Mouse (Mus musculus): ENCODE results near the gene Atg9b. TPM values are rescaled to one million over a fixed set of nuclear protein-coding genes. Genes with fewer than 3 reads are reported as not detected.

Atg9b gene
- polyA plus RNA-seq, 1 experiment from 2014 or later = 0.72 TPM

GRCm38 (mm10) chr5:24388246-24388915 is 3.6 kb downstream of the Atg9b start:
- Histone ChIP-seq H3K4me3 (replicated peaks; ENCODE audit: low read depth, low read length) (peak overlapping the region; percentile 43), H3K27me3 (ENCODE audit: control insufficient read depth, insufficient read depth, low read length) (peaks cover 16% of the 10 kb centered on the region; the same call in 1 of the 2 replicates), H3K9me3 (ENCODE audit: control insufficient read depth, low read length) (no peaks in the 10 kb centered on the region), H3K27ac (replicated peaks; ENCODE audit: low read depth, low read length) (no peak overlapping the region), H3K4me2 (ENCODE audit: low read length) (peak overlapping the region; percentile 92), H3K36me3 (ENCODE audit: control insufficient read depth, insufficient read depth, low read length) (no peaks in the 10 kb centered on the region), H3K9ac (replicated peaks; ENCODE audit: low read length) (peak overlapping the region; percentile 56), H3K4me1 (ENCODE audit: control insufficient read depth, insufficient read depth, low read length) (peaks cover 19% of the 10 kb centered on the region)
- no peak for ATAC-seq (ENCODE audit: low FRiP score, low TSS enrichment)
- 21% methylated on average over 26 of the region's 26 CpGs for WGBS
- no peak for DNase-seq

DNA sequence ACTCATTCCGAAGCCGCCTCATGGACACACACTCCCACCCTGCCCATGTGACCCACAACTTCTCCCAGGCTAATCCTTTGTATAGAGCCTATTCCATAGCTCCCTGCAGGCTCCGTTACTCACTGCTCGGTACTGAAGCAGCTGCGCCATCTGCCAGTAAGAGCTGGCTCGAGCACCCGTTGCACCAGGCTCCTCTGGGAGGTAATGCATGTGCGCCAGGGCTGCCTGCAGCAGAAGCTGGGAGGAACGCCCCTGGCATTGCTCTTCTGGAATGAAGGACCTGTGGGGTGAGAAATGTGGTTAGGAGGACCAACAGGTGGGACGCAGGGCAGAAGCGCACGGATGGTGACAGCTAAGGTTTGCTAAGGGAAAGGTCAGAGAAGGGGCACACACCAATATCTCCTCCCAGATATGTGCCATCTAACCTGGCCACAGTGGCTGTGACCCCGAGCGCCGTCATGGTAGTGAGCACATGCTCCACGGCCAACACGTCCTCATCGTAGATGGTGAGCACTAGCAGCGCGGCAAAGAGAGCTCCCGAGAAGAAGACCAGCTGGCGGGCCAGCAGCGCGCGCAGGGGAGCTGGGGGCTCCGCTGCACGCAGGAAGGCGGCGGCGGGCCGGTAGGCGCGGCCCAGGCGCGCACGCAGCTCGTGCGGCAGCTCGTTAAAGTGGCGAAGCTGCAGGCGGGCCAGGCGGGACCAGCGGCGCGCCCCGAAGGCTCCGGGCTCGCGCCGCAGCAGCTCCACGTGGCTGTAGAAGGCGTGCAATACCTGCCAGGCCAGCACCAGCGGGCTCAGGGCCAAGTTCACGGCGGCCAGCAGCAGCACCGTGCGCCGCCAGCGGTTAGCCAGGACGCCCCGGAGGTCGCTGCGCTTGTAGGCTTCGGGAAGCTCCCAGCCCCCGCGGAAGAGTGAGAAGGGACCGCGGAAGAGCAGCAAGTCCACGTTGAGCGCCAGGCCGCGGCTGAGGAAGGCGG is 4.4 kb downstream of the Atg9b start:
- Histone ChIP-seq H3K4me1 (ENCODE audit: control insufficient read depth, insufficient read depth, low read length) (peaks cover 26% of the 10 kb centered on the region), H3K36me3 (ENCODE audit: control insufficient read depth, insufficient read depth, low read length) (no peaks in the 10 kb centered on the region), H3K27ac (replicated peaks; ENCODE audit: low read depth, low read length) (no peak overlapping the region), H3K27me3 (ENCODE audit: control insufficient read depth, insufficient read depth, low read length) (peaks cover 16% of the 10 kb centered on the region; the same call in 1 of the 2 replicates), H3K9ac (replicated peaks; ENCODE audit: low read length) (peak overlapping the region; percentile 56), H3K4me3 (replicated peaks; ENCODE audit: low read depth, low read length) (peak overlapping the region; percentile 43), H3K4me2 (ENCODE audit: low read length) (peak overlapping the region; percentile 92), H3K9me3 (ENCODE audit: control insufficient read depth, low read length) (no peaks in the 10 kb centered on the region)
- DNase-seq (peak; percentile 80), ATAC-seq (ENCODE audit: low FRiP score, low TSS enrichment) (no peak)
- WGBS = under 1% methylated on average over 73 of the region's 73 CpGs

DNA sequence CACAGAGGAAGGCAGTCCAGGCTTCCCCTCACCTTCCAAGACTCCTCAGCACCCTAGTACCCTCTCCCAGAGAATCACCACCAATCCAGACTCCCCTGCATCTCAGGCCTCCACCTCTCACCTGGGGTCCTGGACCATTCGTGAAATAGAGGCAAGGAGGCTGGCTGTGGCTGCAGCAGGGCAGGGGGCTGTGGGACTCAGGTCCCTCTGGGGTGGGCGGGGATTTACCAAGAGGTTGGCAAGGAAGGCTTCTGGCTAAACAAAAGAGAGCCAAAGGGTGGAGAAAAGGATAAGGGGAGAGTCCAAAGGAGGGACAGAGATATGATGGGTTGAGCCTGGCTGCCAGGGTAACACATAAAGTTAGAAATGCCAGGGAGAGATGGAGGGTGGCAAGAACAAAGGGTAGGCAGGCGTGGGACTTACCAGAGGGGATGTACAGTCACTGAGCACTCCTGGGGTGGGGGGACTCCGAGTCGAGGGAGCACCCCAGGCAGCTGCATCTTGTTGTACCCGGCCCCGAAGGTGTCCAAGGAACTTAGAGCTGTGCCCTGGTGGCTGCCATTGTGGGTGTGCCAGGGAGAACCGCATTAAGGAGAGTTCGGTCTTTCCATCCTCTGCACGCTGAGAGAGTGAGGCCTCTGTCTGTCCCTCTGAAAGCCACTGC is 5.9 kb downstream of the Atg9b start:
- Histone ChIP-seq H3K27me3 (ENCODE audit: control insufficient read depth, insufficient read depth, low read length) (peaks cover 16% of the 10 kb centered on the region; the same call in 1 of the 2 replicates), H3K4me2 (ENCODE audit: low read length) (no peak overlapping the region), H3K9ac (replicated peaks; ENCODE audit: low read length) (no peak overlapping the region), H3K4me1 (ENCODE audit: control insufficient read depth, insufficient read depth, low read length) (peaks cover 26% of the 10 kb centered on the region), H3K27ac (replicated peaks; ENCODE audit: low read depth, low read length) (no peak overlapping the region), H3K36me3 (ENCODE audit: control insufficient read depth, insufficient read depth, low read length) (no peaks in the 10 kb centered on the region), H3K4me3 (replicated peaks; ENCODE audit: low read depth, low read length) (no peak overlapping the region), H3K9me3 (ENCODE audit: control insufficient read depth, low read length) (no peaks in the 10 kb centered on the region)
- no peak for ATAC-seq (ENCODE audit: low FRiP score, low TSS enrichment)
- 78% methylated on average over 10 of the region's 10 CpGs for WGBS
- DNase-seq = no peak

DNA sequence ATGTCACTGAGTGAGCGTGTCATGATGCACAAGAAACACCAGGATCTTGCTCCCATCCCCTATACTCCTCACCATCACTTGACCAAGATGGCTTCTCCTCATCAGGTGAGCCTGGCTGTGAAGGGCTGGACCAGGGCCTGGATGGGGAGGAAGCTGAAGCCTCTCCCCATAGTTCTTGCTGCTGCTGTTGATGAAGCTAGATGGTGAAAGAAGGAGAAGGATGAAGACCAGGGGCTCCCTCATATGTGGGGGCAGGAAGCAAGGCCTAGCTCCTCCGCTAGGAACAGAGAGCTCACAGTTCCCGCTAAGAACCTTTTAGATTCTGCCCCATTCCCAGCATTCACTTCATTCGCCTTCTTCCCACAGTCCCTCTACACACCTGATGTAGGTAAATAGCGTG is 6.6 kb downstream of the Atg9b start:
- no peaks in the 10 kb centered on the region for H3K9me3 ChIP-seq (ENCODE audit: control insufficient read depth, low read length)
- no peaks in the 10 kb centered on the region for H3K36me3 ChIP-seq (ENCODE audit: control insufficient read depth, insufficient read depth, low read length)
- no peak overlapping the region for H3K4me3 ChIP-seq (replicated peaks; ENCODE audit: low read depth, low read length)
- peaks cover 16% of the 10 kb centered on the region; the same call in 1 of the 2 replicates for H3K27me3 ChIP-seq (ENCODE audit: control insufficient read depth, insufficient read depth, low read length)
- ATAC-seq (ENCODE audit: low FRiP score, low TSS enrichment) (no peak), DNase-seq (no peak)
- 93% methylated on average over 5 of the region's 5 CpGs for WGBS
- no peak overlapping the region for H3K9ac ChIP-seq (replicated peaks; ENCODE audit: low read length)
- H3K4me2 ChIP-seq (ENCODE audit: low read length) = no peak overlapping the region
- H3K4me1 ChIP-seq (ENCODE audit: control insufficient read depth, insufficient read depth, low read length) = peaks cover 26% of the 10 kb centered on the region
- no peak overlapping the region for H3K27ac ChIP-seq (replicated peaks; ENCODE audit: low read depth, low read length)

GRCm38 (mm10) chr5:24384407-24384806 is 7.5 kb downstream of the Atg9b start:
- H3K36me3 ChIP-seq (ENCODE audit: control insufficient read depth, insufficient read depth, low read length) = no peaks in the 10 kb centered on the region
- peaks cover 26% of the 10 kb centered on the region for H3K4me1 ChIP-seq (ENCODE audit: control insufficient read depth, insufficient read depth, low read length)
- no peaks in the 10 kb centered on the region for H3K9me3 ChIP-seq (ENCODE audit: control insufficient read depth, low read length)
- H3K27ac ChIP-seq (replicated peaks; ENCODE audit: low read depth, low read length) = no peak overlapping the region
- DNase-seq (no peak), ATAC-seq (ENCODE audit: low FRiP score, low TSS enrichment) (no peak)
- H3K4me3 ChIP-seq (replicated peaks; ENCODE audit: low read depth, low read length) = no peak overlapping the region
- peaks cover 16% of the 10 kb centered on the region; the same call in 1 of the 2 replicates for H3K27me3 ChIP-seq (ENCODE audit: control insufficient read depth, insufficient read depth, low read length)
- 77% methylated on average over 6 of the region's 6 CpGs for WGBS
- no peak overlapping the region for H3K9ac ChIP-seq (replicated peaks; ENCODE audit: low read length)
- H3K4me2 ChIP-seq (ENCODE audit: low read length) = no peak overlapping the region

GRCm38 (mm10) chr5:24383026-24383859 is 8.7 kb downstream of the Atg9b start:
- H3K27ac ChIP-seq (replicated peaks; ENCODE audit: low read depth, low read length) = peak overlapping the region; percentile 70
- no peaks in the 10 kb centered on the region for H3K36me3 ChIP-seq (ENCODE audit: control insufficient read depth, insufficient read depth, low read length)
- DNase-seq (peak; percentile 97), ATAC-seq (ENCODE audit: low FRiP score, low TSS enrichment) (peak; percentile 87)
- under 1% methylated on average over 34 of the region's 34 CpGs for WGBS
- H3K9ac ChIP-seq (replicated peaks; ENCODE audit: low read length) = peak overlapping the region; percentile 52
- peak overlapping the region; percentile 70 for H3K4me2 ChIP-seq (ENCODE audit: low read length)
- peaks cover 24% of the 10 kb centered on the region for H3K4me1 ChIP-seq (ENCODE audit: control insufficient read depth, insufficient read depth, low read length)
- no peaks in the 10 kb centered on the region for H3K9me3 ChIP-seq (ENCODE audit: control insufficient read depth, low read length)
- peak overlapping the region; percentile 39 for H3K4me3 ChIP-seq (replicated peaks; ENCODE audit: low read depth, low read length)
- H3K27me3 ChIP-seq (ENCODE audit: control insufficient read depth, insufficient read depth, low read length) = peaks cover 9% of the 10 kb centered on the region; the same call in 1 of the 2 replicates

GRCm38 (mm10) chr5:24381988-24382387 is 10.0 kb downstream of the Atg9b start:
- Histone ChIP-seq H3K4me3 (replicated peaks; ENCODE audit: low read depth, low read length) (no peak overlapping the region), H3K36me3 (ENCODE audit: control insufficient read depth, insufficient read depth, low read length) (no peaks in the 10 kb centered on the region), H3K4me2 (ENCODE audit: low read length) (no peak overlapping the region), H3K27ac (replicated peaks; ENCODE audit: low read depth, low read length) (no peak overlapping the region), H3K4me1 (ENCODE audit: control insufficient read depth, insufficient read depth, low read length) (peaks cover 13% of the 10 kb centered on the region; the same call in 1 of the 2 replicates), H3K9me3 (ENCODE audit: control insufficient read depth, low read length) (no peaks in the 10 kb centered on the region), H3K9ac (replicated peaks; ENCODE audit: low read length) (no peak overlapping the region), H3K27me3 (ENCODE audit: control insufficient read depth, insufficient read depth, low read length) (peaks cover 7% of the 10 kb centered on the region; the same call in 1 of the 2 replicates)
- 68% methylated on average over 2 of the region's 2 CpGs for WGBS
- DNase-seq = no peak
- ATAC-seq (ENCODE audit: low FRiP score, low TSS enrichment) = no peak

DNA sequence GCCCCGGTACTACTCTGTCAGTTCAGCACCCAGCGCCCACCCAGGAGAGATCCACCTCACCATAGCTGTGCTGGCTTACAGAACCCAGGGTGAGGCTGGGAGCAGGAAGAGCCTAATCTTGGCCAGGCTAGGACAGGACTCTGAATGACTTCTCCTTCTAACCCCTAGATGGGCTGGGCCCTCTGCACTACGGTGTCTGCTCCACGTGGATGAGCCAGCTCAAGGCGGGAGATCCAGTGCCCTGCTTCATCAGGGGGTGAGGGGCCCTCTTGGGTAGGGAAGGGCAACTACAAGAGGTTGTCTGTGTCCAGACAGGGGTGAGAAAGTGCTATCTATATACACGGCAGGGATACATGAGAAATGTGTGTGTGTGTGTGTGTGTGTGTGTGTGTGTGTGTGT is 10.5 kb downstream of the Atg9b start:
- Histone ChIP-seq H3K9ac (replicated peaks; ENCODE audit: low read length) (no peak overlapping the region), H3K4me3 (replicated peaks; ENCODE audit: low read depth, low read length) (no peak overlapping the region), H3K27me3 (ENCODE audit: control insufficient read depth, insufficient read depth, low read length) (peaks cover 4% of the 10 kb centered on the region; the same call in 1 of the 2 replicates), H3K4me2 (ENCODE audit: low read length) (no peak overlapping the region), H3K9me3 (ENCODE audit: control insufficient read depth, low read length) (no peaks in the 10 kb centered on the region), H3K4me1 (ENCODE audit: control insufficient read depth, insufficient read depth, low read length) (peaks cover 12% of the 10 kb centered on the region; the same call in 1 of the 2 replicates), H3K27ac (replicated peaks; ENCODE audit: low read depth, low read length) (no peak overlapping the region), H3K36me3 (ENCODE audit: control insufficient read depth, insufficient read depth, low read length) (no peaks in the 10 kb centered on the region)
- ATAC-seq (ENCODE audit: low FRiP score, low TSS enrichment) (no peak), DNase-seq (no peak)
- WGBS = 81% methylated on average over 6 of the region's 6 CpGs

Measured in midbrain, embryonic 14.5 days (tissue).